Mouse (Mus musculus) CH12.LX (cell line): ENCODE data around the gene Fbxw11. TPM values are rescaled to one million over a fixed set of nuclear protein-coding genes. Genes with fewer than 3 reads are reported as not detected.

ENCODE experiments used
- DNase-seq: peaks from one replicate; pipeline ENCODE4 v3.0.0-alpha.2; 2013; ENCODE audit errors: extremely low read depth
- H3K27ac ChIP-seq: 2 replicates; pipeline ENCODE4 v1.5.1; 2012; ENCODE audit warnings: low read depth, mild to moderate bottlenecking, control low read depth, moderate library complexity; ENCODE audit not compliant: insufficient read depth
- H3K27me3 ChIP-seq: replicated peaks from 2 replicates; pipeline ENCODE3; 2012; ENCODE audit warnings: inconsistent platforms
- H3K36me3 ChIP-seq, 2 experiments: replicated peaks in 1 of 2; 2 replicates each; pipeline versions ENCODE3 to v1.6.1; 2012; ENCODE audit warnings: inconsistent platforms in 1 of 2, low read length in 1 of 2, mild to moderate bottlenecking in 1 of 2, mixed read lengths in 1 of 2, moderate library complexity in 1 of 2; ENCODE audit not compliant: control insufficient read depth in 1 of 2, insufficient read depth in 1 of 2
- H3K4me1 ChIP-seq, 2 experiments: 2 replicates each; pipeline ENCODE4 v1.6.1; 2012; ENCODE audit warnings: inconsistent platforms in 1 of 2, moderate library complexity in 1 of 2; ENCODE audit not compliant: insufficient read depth in 2 of 2, control insufficient read depth in 1 of 2
- H3K4me2 ChIP-seq: 2 replicates; pipeline ENCODE4 v1.6.1; 2012; ENCODE audit warnings: low read depth, mild to moderate bottlenecking, control low read depth; ENCODE audit not compliant: poor library complexity, insufficient read depth, severe bottlenecking
- H3K4me3 ChIP-seq, 3 experiments: fragments of 150-350 bp in 1 of 3; sonication (generic) in 1 of 3; replicated peaks in 1 of 3; 2 replicates each; pipeline versions ENCODE3 to v1.5.1; 2011 to 2012; ENCODE audit warnings: low read depth in 2 of 3, low read length in 2 of 3, mild to moderate bottlenecking in 2 of 3, moderate library complexity in 2 of 3, control low read depth in 1 of 3, improper control_type of control experiment in 1 of 3, inconsistent platforms in 1 of 3, mixed read lengths in 1 of 3; ENCODE audit not compliant: poor library complexity in 1 of 3
- H3K79me2 ChIP-seq: replicated peaks from 2 replicates; pipeline ENCODE4 v1.6.1; 2012; ENCODE audit warnings: mild to moderate bottlenecking, moderate library complexity; ENCODE audit not compliant: control insufficient read depth, poor library complexity, insufficient read depth, severe bottlenecking; ENCODE audit errors: extremely low read depth
- H3K9ac ChIP-seq: 2 replicates; pipeline ENCODE4 v1.6.1; 2012; ENCODE audit warnings: low read depth, mild to moderate bottlenecking, control low read depth, moderate library complexity; ENCODE audit not compliant: insufficient read depth
- H3K9me3 ChIP-seq: replicated peaks from 2 replicates; pipeline ENCODE3; 2012; ENCODE audit warnings: low read length, inconsistent platforms, mixed read lengths
- BHLHE40 ChIP-seq: IDR thresholded peaks from 2 replicates; pipeline ENCODE4 v1.6.1; 2011; ENCODE audit warnings: mild to moderate bottlenecking, low read depth, low read length, improper control_type of control experiment
- CHD1 ChIP-seq: IDR thresholded peaks from 2 replicates; pipeline ENCODE4 v1.6.1; 2012; ENCODE audit warnings: low read depth, low read length, improper control_type of control experiment, inconsistent platforms
- CHD2 ChIP-seq: IDR thresholded peaks from 2 replicates; pipeline ENCODE4 v1.6.1; 2011; ENCODE audit warnings: low read length, improper control_type of control experiment
- CTCF ChIP-seq, 2 experiments: IDR thresholded peaks in 1 of 2; conservative IDR thresholded peaks in 1 of 2; 2 replicates each; pipeline ENCODE4 v1.5.1; 2011 to 2012; ENCODE audit warnings: low read depth in 2 of 2, low read length in 2 of 2, improper control_type of control experiment in 1 of 2, inconsistent platforms in 1 of 2, mild to moderate bottlenecking in 1 of 2, moderate library complexity in 1 of 2
- E2F4 ChIP-seq: IDR thresholded peaks from 2 replicates; pipeline ENCODE4 v1.6.1; 2011; ENCODE audit warnings: low read depth, low read length, improper control_type of control experiment; ENCODE audit not compliant: insufficient replicate concordance
- ELF1 ChIP-seq: IDR thresholded peaks from 2 replicates; pipeline ENCODE4 v1.6.1; 2014; ENCODE audit warnings: low read depth, mild to moderate bottlenecking, inconsistent platforms, low read length, improper control_type of control experiment
- EP300 ChIP-seq: IDR thresholded peaks from 2 replicates; pipeline ENCODE4 v1.6.1; 2011; ENCODE audit warnings: low read length, improper control_type of control experiment
- ETS1 ChIP-seq: conservative IDR thresholded peaks from 2 replicates; pipeline ENCODE4 v1.6.1; 2012; ENCODE audit warnings: low read depth, mild to moderate bottlenecking, inconsistent platforms, low read length, improper control_type of control experiment, moderate library complexity
- GABPA ChIP-seq: IDR thresholded peaks from 2 replicates; pipeline ENCODE4 v1.6.1; 2012; ENCODE audit warnings: low read depth, low read length, improper control_type of control experiment, inconsistent platforms; ENCODE audit not compliant: insufficient replicate concordance
- HCFC1 ChIP-seq: IDR thresholded peaks from 2 replicates; pipeline ENCODE4 v1.6.1; 2012; ENCODE audit warnings: low read depth, mild to moderate bottlenecking, inconsistent platforms, low read length, improper control_type of control experiment
- IRF4 ChIP-seq: IDR thresholded peaks from 2 replicates; pipeline ENCODE4 v1.6.1; 2014; ENCODE audit warnings: low read depth, mild to moderate bottlenecking, inconsistent platforms, low read length, improper control_type of control experiment
- JUN ChIP-seq: IDR thresholded peaks from 2 replicates; pipeline ENCODE4 v1.6.1; 2011; ENCODE audit warnings: low read depth, mild to moderate bottlenecking, low read length, improper control_type of control experiment, moderate library complexity; ENCODE audit not compliant: insufficient read depth
- JUND ChIP-seq: conservative IDR thresholded peaks from 2 replicates; pipeline ENCODE4 v1.6.1; 2011; ENCODE audit warnings: low read depth, low read length, improper control_type of control experiment
- KAT2A ChIP-seq: IDR thresholded peaks from 2 replicates; pipeline ENCODE4 v1.6.1; 2012; ENCODE audit warnings: low read length, improper control_type of control experiment, inconsistent platforms; ENCODE audit not compliant: insufficient replicate concordance
- MAFK ChIP-seq: IDR thresholded peaks from 2 replicates; pipeline ENCODE4 v1.6.1; 2011; ENCODE audit warnings: low read length, improper control_type of control experiment; ENCODE audit not compliant: insufficient replicate concordance
- MAX ChIP-seq: IDR thresholded peaks from 2 replicates; pipeline ENCODE4 v1.6.1; 2011; ENCODE audit warnings: low read length, improper control_type of control experiment
- MAZ ChIP-seq: IDR thresholded peaks from 2 replicates; pipeline ENCODE4 v1.6.1; 2012; ENCODE audit warnings: low read depth, mild to moderate bottlenecking, inconsistent platforms, low read length, improper control_type of control experiment, moderate library complexity
- MEF2A ChIP-seq: IDR thresholded peaks from 2 replicates; pipeline ENCODE4 v1.6.1; 2014; ENCODE audit warnings: low read depth, mild to moderate bottlenecking, inconsistent platforms, low read length, improper control_type of control experiment, borderline replicate concordance
- MXI1 ChIP-seq: IDR thresholded peaks from 2 replicates; pipeline ENCODE4 v1.6.1; 2011; ENCODE audit warnings: mild to moderate bottlenecking, low read depth, low read length, improper control_type of control experiment
- MYC ChIP-seq: IDR thresholded peaks from 2 replicates; pipeline ENCODE4 v1.6.1; 2011; ENCODE audit warnings: low read depth, mild to moderate bottlenecking, improper control_type of control experiment, low read length
- NELFE ChIP-seq: IDR thresholded peaks from 2 replicates; pipeline ENCODE4 v1.6.1; 2011; ENCODE audit warnings: low read depth, low read length, improper control_type of control experiment
- NRF1 ChIP-seq: IDR thresholded peaks from 2 replicates; pipeline ENCODE4 v1.6.1; 2014; ENCODE audit warnings: low read depth, mild to moderate bottlenecking, inconsistent platforms, low read length, improper control_type of control experiment, moderate library complexity
- PAX5 ChIP-seq: IDR thresholded peaks from 2 replicates; pipeline ENCODE4 v1.6.1; 2012; ENCODE audit warnings: low read length, inconsistent platforms, mixed read lengths
- POLR2A ChIP-seq: IDR thresholded peaks from 2 replicates; pipeline ENCODE4 v1.6.1; 2011; ENCODE audit warnings: low read depth, mild to moderate bottlenecking, improper control_type of control experiment, low read length
- POLR2AphosphoS2 ChIP-seq: IDR thresholded peaks from 2 replicates; pipeline ENCODE4 v1.6.1; 2011; ENCODE audit warnings: low read depth, low read length, improper control_type of control experiment
- RAD21 ChIP-seq: IDR thresholded peaks from 2 replicates; pipeline ENCODE4 v1.6.1; 2011; ENCODE audit warnings: low read depth, mild to moderate bottlenecking, low read length, improper control_type of control experiment, moderate library complexity
- RCOR1 ChIP-seq: conservative IDR thresholded peaks from 2 replicates; pipeline ENCODE4 v1.6.1; 2012; ENCODE audit warnings: low read depth, mild to moderate bottlenecking, inconsistent platforms, low read length, improper control_type of control experiment
- SIN3A ChIP-seq: IDR thresholded peaks from 2 replicates; pipeline ENCODE4 v1.6.1; 2012; ENCODE audit warnings: low read length, improper control_type of control experiment, inconsistent platforms
- SMC3 ChIP-seq: IDR thresholded peaks from 2 replicates; pipeline ENCODE4 v1.6.1; 2011; ENCODE audit warnings: low read depth, low read length, improper control_type of control experiment
- TBP ChIP-seq: conservative IDR thresholded peaks from 2 replicates; pipeline ENCODE4 v1.6.1; 2011; ENCODE audit warnings: low read depth, low read length, improper control_type of control experiment
- TCF12 ChIP-seq: IDR thresholded peaks from 2 replicates; pipeline ENCODE4 v1.6.1; 2014; ENCODE audit warnings: low read depth, mild to moderate bottlenecking, inconsistent platforms, low read length, improper control_type of control experiment
- UBTF ChIP-seq: IDR thresholded peaks from 2 replicates; pipeline ENCODE4 v1.6.1; 2012; ENCODE audit warnings: low read depth, mild to moderate bottlenecking, inconsistent platforms, low read length, improper control_type of control experiment, moderate library complexity
- USF1 ChIP-seq: IDR thresholded peaks from 2 replicates; pipeline ENCODE4 v1.6.1; 2014; ENCODE audit warnings: low read depth, mild to moderate bottlenecking, inconsistent platforms, low read length, improper control_type of control experiment
- USF2 ChIP-seq: conservative IDR thresholded peaks from 2 replicates; pipeline ENCODE4 v1.6.1; 2011; ENCODE audit warnings: low read depth, low read length, improper control_type of control experiment
- ZC3H11A ChIP-seq: IDR thresholded peaks from 2 replicates; pipeline ENCODE4 v1.6.1; 2012; ENCODE audit warnings: low read depth, mild to moderate bottlenecking, inconsistent platforms, low read length, improper control_type of control experiment
- ZKSCAN1 ChIP-seq: IDR thresholded peaks from 2 replicates; pipeline ENCODE4 v1.6.1; 2012; ENCODE audit warnings: low read depth, inconsistent platforms, low read length, improper control_type of control experiment, borderline replicate concordance
- ZMIZ1 ChIP-seq: IDR thresholded peaks from 2 replicates; pipeline ENCODE4 v1.6.1; 2012; ENCODE audit warnings: low read depth, mild to moderate bottlenecking, inconsistent platforms, low read length, improper control_type of control experiment
- ZNF384 ChIP-seq: IDR thresholded peaks from 2 replicates; pipeline ENCODE4 v1.6.1; 2012; ENCODE audit warnings: low read depth, low read length, improper control_type of control experiment, inconsistent platforms
- dilution Hi-C: fragments of 300-500 bp; cut with MboI; formaldehyde crosslinking; loops from 2 replicates; pipeline ENCODE4 v1.14.3; 2020; ENCODE audit warnings: low sequenced_read_pairs; ENCODE audit not compliant: extremely low pct_unique_long_range_greater_than_20kb, extremely low pct_ligation_motif_present
- in situ Hi-C: fragments of 300-500 bp; cut with MboI; formaldehyde crosslinking; loops from 3 replicates; pipeline ENCODE4 v1.14.3; 2019; ENCODE audit warnings: low sequenced_read_pairs, low pct_ligation_motif_present, low pct_unique_long_range_greater_than_20kb, mixed read lengths
- polyA plus RNA-seq: library from polyadenylated mRNA; unstranded; fragments of >175 nt; gene quantifications from 2 replicates; pipeline ENCODE4 v1.2.1, GENCODE M21; 2012; ENCODE audit warnings: low read depth; ENCODE audit not compliant: insufficient read length
- total RNA-seq, 2 experiments: library from RNA; depleted of rRNA; stranded (reverse); fragments of 300-350 nt in 1 of 2; fragments of >200 nt in 1 of 2; gene quantifications; 2 replicates each; pipeline ENCODE4 v1.2.3; 2012 to 2014

Fbxw11 gene
- total and polyA plus RNA-seq, 3 experiments: 54.5 to 85.0 (median 58.5) TPM

- H3K4me3 ChIP-seq: no peak overlapping the region
- H3K36me3 ChIP-seq: peaks cover 15 to 56% of the 10 kb centered on the region in 2 experiments
- H3K27ac ChIP-seq: no peak overlapping the region
- in situ Hi-C loops: loop anchor here (5.0 to 10.0 kb wide), 2 partner anchors 87 to 175 kb away; partner anchors contain the start of genes Efcab9 and Stk10
- peaks cover 13 to 56% of the 10 kb centered on the region in 2 experiments for H3K4me1 ChIP-seq
- no peaks in the 10 kb centered on the region for H3K27me3 ChIP-seq
- TF ChIP-seq E2F4: no peak
- TF ChIP-seq USF1: no peak
- TF ChIP-seq NRF1: no peak
- TF ChIP-seq ETS1: no peak
- no peak for TF ChIP-seq NELFE
- no peak for TF ChIP-seq CHD1
- no peak for TF ChIP-seq POLR2AphosphoS2
- TF ChIP-seq MAFK: no peak
- TF ChIP-seq KAT2A: no peak
- no peak for TF ChIP-seq MEF2A
- no peak for TF ChIP-seq IRF4
- TF ChIP-seq POLR2A: no peak
- TF ChIP-seq TCF12: no peak
- TF ChIP-seq MAX: no peak
- no peak for TF ChIP-seq BHLHE40
- TF ChIP-seq USF2: no peak
- peak; percentile 90 for TF ChIP-seq SMC3
- peak; percentile 62; the same call in 1 of the 2 replicates for TF ChIP-seq ZC3H11A
- TF ChIP-seq CTCF (conservative IDR thresholded peaks at IDR 0.05 in 1 of 2, IDR thresholded peaks at IDR 0.05 in 1 of 2; ENCODE audit: low read depth in 2 of 2, low read length in 2 of 2): peak; percentile 56 to 97
- no peak for TF ChIP-seq JUN
- no peak for TF ChIP-seq CHD2
- no peak for TF ChIP-seq UBTF
- 0 out of 2 replicates have a peak, but pooled peaks have one; percentile 26 for TF ChIP-seq EP300
- TF ChIP-seq TBP: no peak
- TF ChIP-seq MYC: peak; percentile 33; the same call in 1 of the 2 replicates
- TF ChIP-seq RCOR1: no peak
- TF ChIP-seq SIN3A: 0 out of 2 replicates have a peak, but pooled peaks have one; percentile 50
- TF ChIP-seq GABPA: no peak
- TF ChIP-seq ZNF384: peak; percentile 29; the same call in 1 of the 2 replicates
- TF ChIP-seq MXI1: 0 out of 2 replicates have a peak, but pooled peaks have one; percentile 29
- TF ChIP-seq JUND: 0 out of 2 replicates have a peak, but pooled peaks have one; percentile 21
- TF ChIP-seq HCFC1: 0 out of 2 replicates have a peak, but pooled peaks have one; percentile 12
- no peak for TF ChIP-seq ZMIZ1
- TF ChIP-seq RAD21: peak; percentile 96
- no peak for TF ChIP-seq ZKSCAN1
- TF ChIP-seq MAZ: no peak
- no peak for TF ChIP-seq PAX5
- 0 out of 2 replicates have a peak, but pooled peaks have one; percentile 10 for TF ChIP-seq ELF1
- dilution Hi-C loops: no loop called here
- no peak overlapping the region for H3K4me2 ChIP-seq
- DNase-seq: peak; percentile 58
- H3K9ac ChIP-seq: no peak overlapping the region
- H3K9me3 ChIP-seq: no peaks in the 10 kb centered on the region
- peaks cover 30% of the 10 kb centered on the region for H3K79me2 ChIP-seq
These were observed 67.0 kb downstream of the Fbxw11 start for GRCm38 (mm10) chr11:32709563-32709962.
